Comparison of ENCODE assay signal across 8 mouse cellular contexts in the genomic region with DNA sequence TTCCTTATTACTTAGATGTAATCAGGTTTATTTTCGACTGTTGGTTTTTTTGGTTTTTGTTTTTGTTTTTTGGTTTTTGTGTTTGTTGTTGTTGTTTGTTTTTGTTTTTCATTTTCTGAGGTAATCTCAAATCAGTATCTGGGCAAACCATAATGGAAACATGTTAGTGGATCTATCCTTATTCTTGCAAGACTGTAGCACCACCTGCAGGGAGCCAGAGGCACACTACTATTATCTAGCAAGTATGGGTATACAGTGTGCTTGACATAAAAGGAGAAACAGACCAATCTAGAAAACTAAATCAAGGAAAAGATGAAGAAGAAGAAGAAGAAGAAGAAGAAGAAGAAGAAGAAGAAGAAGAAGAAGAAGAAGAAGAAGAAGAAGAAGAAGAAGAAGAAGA.
DNase-seq lines count a peak whose midpoint lies in the region.

No protein-coding gene starts in this region.

- DNase-seq in kidney, adult 18-20 months: peak; percentile 3
- no peak for DNase-seq in kidney, adult 11 months
- peak; percentile 21 for DNase-seq in ES-CJ7 (ENCODE audit: low read depth, low spot score)
- DNase-seq in adrenal gland, postnatal 14 days: peak; percentile 54
- peak; percentile 7 to 18 for DNase-seq in kidney, postnatal 4 days
- no peak for DNase-seq in right cerebral cortex, postnatal 14 days
- no peak for DNase-seq in layer of hippocampus, postnatal 14 days (ENCODE audit: low spot score in 2 of 2)
- no peak for DNase-seq in testis, postnatal 14 days (ENCODE audit: low spot score)

Comparison
In these comparisons a context has a peak if more than half of its experiments do, and no peak if none do; other contexts are left out.
1. DNase-seq: peak in kidney, adult 18-20 months (single experiment), ES-CJ7 (single experiment), adrenal gland, postnatal 14 days (single experiment) and kidney, postnatal 4 days (2 of 2); none in kidney, adult 11 months (single experiment), right cerebral cortex, postnatal 14 days (single experiment), layer of hippocampus, postnatal 14 days (0 of 2) and testis, postnatal 14 days (single experiment).